Mouse (Mus musculus) urinary bladder, postnatal 4 days (tissue): ENCODE measurements around the gene Cdk10.
"Not testable (repeated sequence)": the region's sequence is repeated elsewhere in the genome, so short reads cannot be mapped to it uniquely, and the experiment has no call there.

Experiments used
- DNase-seq, 2 experiments: peaks; one replicate each; pipeline ENCODE4 v3.0.0; 2021 to 2022; ENCODE audit warnings: low spot score in 2 of 2

Gene Cdk10

DNA sequence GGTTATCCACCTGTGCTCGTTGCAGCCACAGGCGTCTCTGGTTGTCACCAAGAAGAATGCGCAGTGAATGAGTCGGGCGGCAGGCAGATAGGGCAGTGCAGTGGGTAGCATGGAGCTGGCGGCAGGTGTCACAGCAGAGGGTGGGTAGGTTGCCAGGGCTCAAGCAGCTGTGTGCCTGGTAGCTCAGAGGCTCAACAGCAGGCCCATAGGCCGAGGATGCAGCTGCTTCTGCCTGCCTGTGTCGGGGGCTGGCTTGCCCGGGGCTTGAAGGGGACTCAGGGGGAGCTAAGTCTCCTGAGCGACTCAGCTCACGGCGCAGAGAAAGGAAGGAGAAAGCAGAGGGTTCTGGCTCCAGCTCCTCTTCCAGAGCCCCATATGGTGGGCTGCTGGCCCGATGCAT, 8.7 kb downstream of the Cdk10 start:
- DNase-seq = no peak

- DNase-seq = no peak
Measured at GRCm38 (mm10) chr8:123233760-123234159, 9.1 kb downstream of the Cdk10 start.

DNA sequence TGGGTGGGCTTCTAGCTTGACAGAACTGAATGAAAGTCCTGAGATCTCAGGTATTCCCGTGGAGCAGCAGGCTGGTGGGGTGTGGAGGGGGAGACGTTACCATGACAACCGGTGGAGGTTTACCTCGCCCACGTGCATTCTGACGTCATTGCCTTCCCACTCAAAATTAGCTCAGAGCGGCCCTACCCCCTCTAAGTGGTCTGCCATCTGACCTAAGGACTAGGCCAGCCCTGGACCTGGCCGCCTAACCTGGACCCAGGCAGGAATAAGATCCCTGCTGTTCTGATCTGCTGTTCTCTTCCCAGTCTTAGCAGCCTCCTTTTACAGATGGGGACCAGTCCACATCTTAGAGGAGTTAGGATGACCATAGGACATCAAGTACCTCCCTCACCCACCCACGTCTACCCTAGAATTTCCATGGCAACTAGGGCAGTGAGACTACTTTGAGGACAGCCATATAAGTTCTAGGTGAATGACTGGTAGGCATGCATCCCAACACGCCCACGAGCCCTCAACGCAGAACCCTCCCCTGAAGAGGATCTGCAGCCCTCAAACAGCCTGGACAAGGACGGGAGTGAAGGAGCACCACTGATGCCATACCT, 10.4 kb downstream of the Cdk10 start:
- no peak for DNase-seq

- DNase-seq = peak; percentile 77 to 84
Measured at GRCm38 (mm10) chr8:123235520-123236497, 11.2 kb downstream of the Cdk10 start, which contains the start of gene Spata2l. Gene Spata2l, minus strand, starts transcription at chr8:123236233.

DNA sequence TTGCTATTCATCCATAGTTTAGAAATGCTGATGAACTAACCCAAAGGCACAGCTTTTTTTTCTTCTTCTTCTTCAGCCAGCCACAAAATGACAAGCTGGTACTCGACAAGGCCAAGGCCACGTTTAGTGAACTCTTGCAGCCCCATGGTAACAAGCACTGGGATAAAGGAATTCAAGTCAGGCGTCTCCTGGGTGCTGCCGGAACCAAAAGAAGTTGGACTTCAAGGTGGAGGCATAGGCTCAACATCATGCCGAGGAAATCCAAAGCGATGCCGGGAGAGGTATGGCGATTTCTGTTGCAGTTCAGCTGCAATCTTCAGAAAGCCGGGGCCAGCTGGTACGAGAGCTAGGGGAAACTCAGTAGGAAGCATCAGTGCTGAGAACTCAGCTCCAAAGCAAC, 14.8 kb downstream of the Cdk10 start:
- no peak for DNase-seq

- no peak for DNase-seq
Measured at GRCm38 (mm10) chr8:123242107-123242923, 17.7 kb downstream of the Cdk10 start.

GRCm38 (mm10) chr8:123243053-123243452, 18.4 kb downstream of the Cdk10 start:
- DNase-seq = no peak

DNA sequence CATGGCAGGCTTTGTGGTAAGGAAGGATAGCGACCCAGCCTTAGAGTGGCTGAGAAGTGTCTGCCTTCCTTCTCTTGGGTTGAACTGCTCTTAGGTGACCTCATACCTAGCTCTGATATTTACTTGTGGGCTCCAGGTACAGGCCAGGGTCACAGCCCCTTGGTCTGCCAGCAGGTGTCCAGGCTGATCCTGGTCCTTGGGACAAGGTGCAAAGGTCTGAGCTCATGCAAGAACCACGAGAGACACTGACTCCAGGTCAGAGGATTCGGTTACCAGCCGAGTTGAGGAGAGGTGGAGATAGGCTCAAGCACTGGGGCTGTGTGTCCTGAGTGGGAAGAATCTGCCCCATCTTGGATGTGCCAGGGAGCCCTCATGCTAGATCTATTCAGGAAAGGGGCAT, 19.7 kb downstream of the Cdk10 start:
- DNase-seq = no peak

- DNase-seq = no peak
Measured at GRCm38 (mm10) chr8:123245543-123245942, 20.9 kb downstream of the Cdk10 start.

DNA sequence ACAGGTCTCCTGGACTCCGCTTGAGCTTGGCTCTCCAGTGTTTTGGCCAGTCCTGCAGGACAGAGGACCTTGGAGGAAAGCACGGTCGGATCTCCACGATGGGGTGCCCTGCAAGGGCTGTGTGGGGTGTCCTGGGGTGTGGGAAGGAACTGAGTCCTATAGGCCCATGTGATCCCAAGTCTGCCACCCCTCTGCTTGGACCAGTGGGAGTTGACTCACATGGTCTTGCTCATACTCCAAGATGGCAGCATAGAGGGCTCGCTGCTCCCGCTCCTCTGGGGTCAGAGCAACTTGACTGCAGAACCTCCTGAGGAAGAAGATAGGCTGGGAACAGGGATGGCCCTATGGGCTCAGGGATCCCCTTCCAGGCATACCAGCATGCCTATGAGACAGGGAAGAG, 23.1 kb downstream of the Cdk10 start:
- no peak for DNase-seq

GRCm38 (mm10) chr8:123248596-123248995, 24.0 kb downstream of the Cdk10 start:
- no peak for DNase-seq

- no peak for DNase-seq
Measured at GRCm38 (mm10) chr8:123250940-123251339, 26.3 kb downstream of the Cdk10 start.

- no peak for DNase-seq
Measured at GRCm38 (mm10) chr8:123252925-123253324, 28.3 kb downstream of the Cdk10 start.

DNA sequence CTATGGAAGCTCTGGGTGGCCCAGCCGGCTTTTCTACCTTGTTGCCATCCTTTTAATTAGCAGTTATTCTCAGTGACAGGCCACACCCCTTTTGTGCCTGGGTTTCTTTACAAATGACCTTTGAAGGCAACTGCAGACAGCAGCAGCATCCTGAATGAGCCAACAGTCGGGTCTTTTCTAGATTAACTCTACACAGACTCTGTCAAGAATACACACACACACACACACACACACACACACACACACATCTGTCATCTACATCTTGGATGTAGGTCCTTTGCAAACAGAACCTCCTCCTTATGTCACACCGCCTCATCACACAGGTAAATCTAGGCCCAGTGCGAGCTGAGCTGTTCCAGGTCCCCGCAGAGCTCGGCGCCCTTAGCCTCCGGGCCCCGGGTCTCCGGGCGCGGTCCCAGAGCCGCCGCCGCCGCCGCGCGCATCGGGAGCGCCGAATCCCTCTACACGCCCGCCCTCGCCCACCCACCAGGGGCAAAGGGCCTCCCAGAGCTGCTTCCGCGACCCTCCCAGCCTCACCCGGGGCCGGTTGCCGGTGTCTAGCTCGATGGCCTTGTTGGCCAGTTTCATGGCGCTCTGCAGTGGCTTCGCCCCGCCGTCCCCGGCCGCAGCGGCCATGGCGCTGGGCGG, 28.9 kb downstream of the Cdk10 start:
- no peak for DNase-seq

- DNase-seq = peak; percentile 86 to 88
Measured at GRCm38 (mm10) chr8:123254099-123254885, 29.6 kb downstream of the Cdk10 start, which contains the start of the genes Zfp276 and Vps9d1. Gene Zfp276, plus strand, starts transcription at chr8:123254195. Gene Vps9d1, minus strand, starts transcription at chr8:123254348.

DNA sequence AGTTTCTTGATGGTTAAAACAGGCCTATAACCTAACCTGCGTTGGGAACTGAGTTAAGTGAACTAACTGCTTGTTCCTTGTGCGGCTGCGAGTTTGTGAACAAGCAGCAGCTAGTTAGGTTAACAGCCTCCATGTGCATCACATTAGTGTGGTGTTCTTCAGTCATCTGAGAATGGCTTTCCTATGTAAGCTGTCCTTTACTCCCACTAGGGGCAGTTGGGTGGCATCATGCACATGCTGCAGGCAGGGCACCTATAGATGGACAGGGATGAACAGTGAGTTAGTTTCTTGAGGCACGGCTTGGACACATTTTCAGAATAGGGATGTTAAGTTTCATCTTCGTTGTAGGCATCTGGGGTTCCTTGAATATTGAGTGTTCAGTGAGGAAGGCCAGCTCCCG, 30.5 kb downstream of the Cdk10 start:
- DNase-seq = no peak

GRCm38 (mm10) chr8:123257114-123257513, 32.5 kb downstream of the Cdk10 start:
- no peak for DNase-seq

DNA sequence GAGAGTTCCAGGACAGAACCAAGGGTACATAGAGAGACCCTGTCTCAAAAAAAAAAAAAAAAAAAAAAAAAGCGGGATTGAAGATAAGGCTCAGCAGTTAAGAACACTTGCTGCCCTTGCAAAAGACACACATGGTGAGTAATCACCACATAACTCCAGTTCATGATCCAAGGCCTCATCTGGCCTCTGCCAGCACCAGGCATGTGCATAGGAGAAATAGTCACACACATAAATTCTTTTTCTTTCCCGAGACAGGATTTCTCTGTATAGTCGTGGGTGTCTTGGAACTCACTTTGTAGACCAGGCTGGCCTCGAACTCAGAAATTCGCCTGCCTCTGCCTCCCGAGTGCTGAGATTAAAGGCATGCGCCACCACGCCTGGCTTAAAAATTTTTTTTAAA, 33.0 kb downstream of the Cdk10 start:
- not testable (repeated sequence) for DNase-seq

DNA sequence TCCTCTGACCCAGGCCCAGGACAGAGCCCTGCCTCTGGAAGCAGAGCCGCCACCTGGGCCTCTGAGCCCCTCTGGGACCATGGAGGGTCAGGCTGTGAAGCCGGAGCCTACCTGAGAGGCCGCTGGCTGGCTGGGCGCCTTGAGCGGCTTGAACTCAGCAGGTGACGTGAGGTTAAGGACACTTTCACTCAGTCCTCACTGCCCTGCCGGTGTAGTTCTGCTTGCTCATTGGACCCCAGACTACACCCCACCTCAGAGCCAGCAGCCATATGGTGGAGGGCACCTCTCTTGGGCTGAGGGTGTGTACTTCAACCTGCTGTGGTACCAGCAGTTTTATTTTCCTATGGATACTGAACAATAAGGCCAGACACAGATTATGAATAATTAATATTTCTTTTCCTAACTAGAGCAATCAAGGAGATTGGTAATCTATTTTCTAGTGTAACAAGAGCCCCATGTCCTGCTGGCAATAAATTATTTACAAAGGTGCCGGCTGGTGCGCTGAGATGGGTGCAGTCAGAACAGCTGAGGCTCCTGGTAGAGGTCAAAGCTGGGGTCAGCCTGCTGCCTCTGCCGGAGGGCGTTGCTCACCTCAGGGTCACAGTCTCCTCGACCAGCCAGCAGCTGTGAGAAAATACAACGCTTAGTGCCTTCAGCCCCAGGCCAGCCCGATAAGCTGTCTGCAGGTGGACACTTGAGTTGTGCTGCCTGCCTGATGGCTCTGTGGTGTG, 43.4 kb downstream of the Cdk10 start:
- no peak for DNase-seq

DNA sequence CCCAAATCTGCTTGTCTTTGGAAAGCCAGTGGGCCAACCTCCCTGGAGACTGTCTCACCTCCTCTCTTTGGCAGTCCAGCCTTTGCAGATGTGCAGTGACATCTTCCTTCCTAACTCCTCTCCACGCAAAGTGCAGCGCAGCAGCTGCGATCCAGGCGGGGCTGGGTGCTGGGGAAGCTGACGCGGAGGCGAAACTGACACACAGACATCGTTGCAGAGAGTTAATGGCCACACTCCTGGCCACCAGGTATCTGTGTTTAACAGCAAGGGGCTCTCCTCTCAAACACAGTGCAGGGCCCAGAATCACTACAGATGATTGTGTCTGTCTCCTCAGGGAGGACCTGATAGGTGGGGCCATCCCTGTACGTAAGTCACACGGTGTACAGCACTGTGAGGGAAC, 46.5 kb downstream of the Cdk10 start:
- DNase-seq = no peak
